Mouse (Mus musculus): Measurements from ENCODE around the gene Cnst. TPM values are rescaled to one million over a fixed set of nuclear protein-coding genes. Genes with fewer than 3 reads are reported as not detected.
A peak's percentile ranks its signal among the peaks of the same experiment; 100 is the strongest.

Gene Cnst
- polyA plus RNA-seq, 1 experiment from 2014 or later: 28.0 TPM

DNA sequence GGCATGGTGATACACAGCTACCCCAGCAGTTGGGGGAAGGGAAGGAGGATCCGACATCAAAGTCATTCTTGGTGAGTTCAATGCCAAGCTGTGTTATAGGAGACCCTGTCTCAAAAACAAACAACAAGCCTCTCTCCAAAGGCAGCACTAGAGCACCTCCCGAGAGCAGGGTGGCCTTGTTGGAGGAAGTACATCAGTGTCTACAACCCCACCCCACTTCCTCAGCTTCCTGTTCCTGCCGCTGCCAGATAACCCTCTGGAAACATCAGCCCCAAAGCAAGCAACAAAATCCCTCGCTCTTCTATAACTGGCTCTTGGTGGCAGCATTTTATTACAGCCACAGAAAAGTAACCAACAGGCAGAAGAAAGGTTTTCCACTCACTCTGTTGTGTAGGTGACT, 104.1 kb downstream of the Cnst start:
- H3K27ac ChIP-seq (replicated peaks; ENCODE audit: low read depth, low read length): no peak overlapping the region
- H3K36me3 ChIP-seq (ENCODE audit: control insufficient read depth, insufficient read depth, low read length): no peaks in the 10 kb centered on the region
- 88% methylated on average over 4 of the region's 4 CpGs for WGBS
- no peak overlapping the region for H3K4me2 ChIP-seq (ENCODE audit: low read length)
- H3K9me3 ChIP-seq (ENCODE audit: control insufficient read depth, low read length): no peaks in the 10 kb centered on the region
- H3K4me3 ChIP-seq (replicated peaks; ENCODE audit: low read depth, low read length): no peak overlapping the region
- DNase-seq (no peak), ATAC-seq (ENCODE audit: low FRiP score, low TSS enrichment) (no peak)
- H3K27me3 ChIP-seq (ENCODE audit: control insufficient read depth, insufficient read depth, low read length): no peaks in the 10 kb centered on the region
- no peak overlapping the region for H3K9ac ChIP-seq (replicated peaks; ENCODE audit: low read length)
- H3K4me1 ChIP-seq (ENCODE audit: control insufficient read depth, insufficient read depth, low read length): no peaks in the 10 kb centered on the region

DNA sequence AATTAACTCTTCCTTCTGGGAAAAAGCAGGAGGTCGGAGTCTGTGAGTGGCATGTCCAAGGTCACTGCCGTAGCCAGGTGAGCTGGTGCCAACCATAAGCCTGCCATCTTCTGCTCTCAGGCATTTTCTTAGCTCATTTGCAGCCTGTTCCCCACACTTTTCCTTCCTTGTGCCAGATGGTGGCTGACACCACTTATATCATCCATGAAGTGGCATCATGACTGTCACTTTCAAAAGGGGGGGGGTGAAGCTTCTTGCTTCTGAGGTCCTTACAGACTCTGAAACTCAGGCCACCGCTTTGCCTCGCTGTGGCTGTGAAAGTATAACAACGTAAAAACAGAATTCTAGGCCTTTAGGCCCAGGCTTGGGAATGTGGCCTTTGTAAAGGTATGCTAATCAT, 105.1 kb downstream of the Cnst start:
- no peaks in the 10 kb centered on the region for H3K27me3 ChIP-seq (ENCODE audit: control insufficient read depth, insufficient read depth, low read length)
- no peak for ATAC-seq (ENCODE audit: low FRiP score, low TSS enrichment)
- no peak overlapping the region for H3K27ac ChIP-seq (replicated peaks; ENCODE audit: low read depth, low read length)
- H3K4me2 ChIP-seq (ENCODE audit: low read length): no peak overlapping the region
- no peaks in the 10 kb centered on the region for H3K4me1 ChIP-seq (ENCODE audit: control insufficient read depth, insufficient read depth, low read length)
- no peak overlapping the region for H3K9ac ChIP-seq (replicated peaks; ENCODE audit: low read length)
- DNase-seq: no peak
- no peaks in the 10 kb centered on the region for H3K9me3 ChIP-seq (ENCODE audit: control insufficient read depth, low read length)
- H3K4me3 ChIP-seq (replicated peaks; ENCODE audit: low read depth, low read length): no peak overlapping the region
- WGBS: 78% methylated on average over 5 of the region's 5 CpGs
- H3K36me3 ChIP-seq (ENCODE audit: control insufficient read depth, insufficient read depth, low read length): no peaks in the 10 kb centered on the region

DNA sequence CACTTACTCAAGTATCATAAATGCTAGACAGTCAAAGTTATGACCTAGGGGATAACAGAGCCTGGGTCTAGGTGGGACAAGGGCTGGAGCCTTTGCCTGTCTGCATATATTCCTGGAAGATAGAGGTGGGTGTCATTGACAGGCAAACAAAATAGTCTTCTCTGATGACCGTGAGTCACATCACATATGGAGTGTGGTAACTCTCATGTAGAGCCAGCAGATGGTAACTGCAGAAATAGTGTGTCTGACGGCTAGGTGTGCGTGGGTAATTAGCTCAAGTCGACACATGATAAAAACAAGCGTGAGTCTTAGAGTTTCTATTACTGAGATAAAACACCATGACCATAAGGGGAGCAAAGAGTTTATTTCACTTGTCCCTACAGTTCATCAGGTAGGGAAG, 116.9 kb downstream of the Cnst start:
- Histone ChIP-seq H3K4me2 (ENCODE audit: low read length) (no peak overlapping the region), H3K36me3 (ENCODE audit: control insufficient read depth, insufficient read depth, low read length) (no peaks in the 10 kb centered on the region), H3K4me1 (ENCODE audit: control insufficient read depth, insufficient read depth, low read length) (0 out of 2 replicates have a peak, but pooled peaks cover 7% of the 10 kb centered on the region), H3K9ac (replicated peaks; ENCODE audit: low read length) (no peak overlapping the region), H3K4me3 (replicated peaks; ENCODE audit: low read depth, low read length) (no peak overlapping the region), H3K27me3 (ENCODE audit: control insufficient read depth, insufficient read depth, low read length) (no peaks in the 10 kb centered on the region), H3K9me3 (ENCODE audit: control insufficient read depth, low read length) (no peaks in the 10 kb centered on the region), H3K27ac (replicated peaks; ENCODE audit: low read depth, low read length) (no peak overlapping the region)
- ATAC-seq (ENCODE audit: low FRiP score, low TSS enrichment): no peak
- 95% methylated on average over 5 of the region's 5 CpGs for WGBS
- no peak for DNase-seq

DNA sequence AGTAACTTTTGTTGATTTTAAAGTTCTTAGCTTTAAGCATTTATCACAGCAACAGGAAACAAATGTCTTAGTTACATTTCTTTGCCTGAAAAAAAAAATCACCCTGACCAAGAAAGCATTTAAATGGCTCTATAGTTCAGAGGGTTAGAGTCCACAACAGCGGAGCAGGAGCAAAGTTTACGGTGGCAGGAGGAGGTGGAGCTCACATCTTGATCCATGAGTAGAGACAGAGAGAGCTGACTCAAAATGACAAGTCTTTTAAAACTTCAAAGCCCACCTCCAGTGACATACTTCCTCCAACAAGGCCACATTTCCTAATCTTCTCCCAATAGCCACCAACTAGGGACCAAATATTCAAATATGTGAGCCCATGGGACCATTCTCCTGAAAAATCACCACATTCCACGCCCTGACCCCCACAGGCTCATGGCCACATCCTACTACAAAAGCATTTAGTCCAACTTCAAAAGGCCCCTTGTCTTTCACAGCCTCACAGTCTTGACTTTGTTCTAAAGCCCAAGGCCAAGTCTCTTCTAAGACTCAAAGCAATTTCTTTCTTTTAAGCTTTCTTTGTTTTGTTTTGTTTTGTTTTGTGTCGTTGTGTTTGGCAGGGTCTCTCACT, 118.2 kb downstream of the Cnst start:
- no peaks in the 10 kb centered on the region for H3K27me3 ChIP-seq (ENCODE audit: control insufficient read depth, insufficient read depth, low read length)
- no peak overlapping the region for H3K4me2 ChIP-seq (ENCODE audit: low read length)
- 36% methylated on average over 4 of the region's 4 CpGs for WGBS
- no peak overlapping the region for H3K4me3 ChIP-seq (replicated peaks; ENCODE audit: low read depth, low read length)
- H3K36me3 ChIP-seq (ENCODE audit: control insufficient read depth, insufficient read depth, low read length): no peaks in the 10 kb centered on the region
- no peak overlapping the region for H3K27ac ChIP-seq (replicated peaks; ENCODE audit: low read depth, low read length)
- H3K4me1 ChIP-seq (ENCODE audit: control insufficient read depth, insufficient read depth, low read length): peaks cover 15% of the 10 kb centered on the region; the same call in 1 of the 2 replicates
- DNase-seq (no peak), ATAC-seq (ENCODE audit: low FRiP score, low TSS enrichment) (no peak)
- no peak overlapping the region for H3K9ac ChIP-seq (replicated peaks; ENCODE audit: low read length)
- H3K9me3 ChIP-seq (ENCODE audit: control insufficient read depth, low read length): no peaks in the 10 kb centered on the region

DNA sequence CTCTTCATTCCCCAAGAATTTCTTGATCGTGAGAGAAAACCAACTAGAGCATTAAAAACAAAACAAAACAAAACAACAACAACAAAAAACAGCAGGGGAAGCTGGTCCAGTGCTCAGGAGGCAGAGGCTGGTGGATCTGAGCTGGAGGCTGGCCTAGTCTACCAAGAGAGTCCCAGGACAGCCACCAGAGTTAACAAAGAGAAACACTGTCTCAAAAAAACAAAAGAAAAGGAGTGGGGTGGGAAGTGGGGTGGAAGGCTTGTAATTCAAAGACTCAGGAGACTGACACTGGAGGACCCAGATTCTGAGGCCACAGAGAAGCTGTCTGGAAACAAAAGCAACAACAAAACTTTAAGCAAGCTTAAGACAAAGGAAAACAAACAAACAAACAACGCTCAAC, 120.8 kb downstream of the Cnst start:
- 0 out of 2 replicates have a peak overlapping the region, but pooled peaks have one; percentile 7 for H3K9ac ChIP-seq (replicated peaks; ENCODE audit: low read length)
- no peaks in the 10 kb centered on the region for H3K27me3 ChIP-seq (ENCODE audit: control insufficient read depth, insufficient read depth, low read length)
- H3K4me2 ChIP-seq (ENCODE audit: low read length): peak overlapping the region; percentile 71
- ATAC-seq (ENCODE audit: low FRiP score, low TSS enrichment) (no peak), DNase-seq (no peak)
- H3K4me3 ChIP-seq (replicated peaks; ENCODE audit: low read depth, low read length): peak overlapping the region; percentile 70
- H3K9me3 ChIP-seq (ENCODE audit: control insufficient read depth, low read length): no peaks in the 10 kb centered on the region
- 55% methylated on average over 2 of the region's 2 CpGs for WGBS
- H3K36me3 ChIP-seq (ENCODE audit: control insufficient read depth, insufficient read depth, low read length): no peaks in the 10 kb centered on the region
- H3K4me1 ChIP-seq (ENCODE audit: control insufficient read depth, insufficient read depth, low read length): peaks cover 22% of the 10 kb centered on the region; the same call in 1 of the 2 replicates
- H3K27ac ChIP-seq (replicated peaks; ENCODE audit: low read depth, low read length): no peak overlapping the region

DNA sequence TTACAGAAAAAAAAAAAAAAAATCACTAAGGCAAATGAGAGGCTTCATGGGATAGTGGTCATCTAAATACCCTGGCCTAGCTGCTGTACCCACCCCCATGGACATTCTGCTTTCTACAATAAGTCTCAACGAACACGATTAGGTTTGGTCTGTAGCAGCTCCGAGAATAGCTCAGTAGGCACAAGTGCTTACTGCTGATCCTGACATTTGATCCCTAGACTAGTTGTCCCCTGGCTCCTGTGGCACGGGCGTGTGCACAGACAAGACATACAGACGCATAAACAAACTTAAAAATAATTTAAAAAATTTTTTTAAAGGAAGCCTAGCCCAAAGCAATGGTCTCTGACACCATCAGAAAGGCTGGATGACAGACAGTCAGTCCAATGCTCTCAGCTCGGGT, 121.3 kb downstream of the Cnst start:
- peaks cover 4% of the 10 kb centered on the region; the same call in 1 of the 2 replicates for H3K36me3 ChIP-seq (ENCODE audit: control insufficient read depth, insufficient read depth, low read length)
- no peaks in the 10 kb centered on the region for H3K9me3 ChIP-seq (ENCODE audit: control insufficient read depth, low read length)
- WGBS: under 1% methylated on average over 7 of the region's 7 CpGs
- H3K4me3 ChIP-seq (replicated peaks; ENCODE audit: low read depth, low read length): peak overlapping the region; percentile 70
- peak overlapping the region; percentile 89 for H3K27ac ChIP-seq (replicated peaks; ENCODE audit: low read depth, low read length)
- ATAC-seq (ENCODE audit: low FRiP score, low TSS enrichment): 0 out of 2 replicates have a peak, but pooled peaks have one; percentile 1
- DNase-seq: no peak
- H3K4me2 ChIP-seq (ENCODE audit: low read length): peak overlapping the region; percentile 71
- H3K4me1 ChIP-seq (ENCODE audit: control insufficient read depth, insufficient read depth, low read length): peaks cover 22% of the 10 kb centered on the region; the same call in 1 of the 2 replicates
- H3K27me3 ChIP-seq (ENCODE audit: control insufficient read depth, insufficient read depth, low read length): no peaks in the 10 kb centered on the region
- H3K9ac ChIP-seq (replicated peaks; ENCODE audit: low read length): peak overlapping the region; percentile 85

DNA sequence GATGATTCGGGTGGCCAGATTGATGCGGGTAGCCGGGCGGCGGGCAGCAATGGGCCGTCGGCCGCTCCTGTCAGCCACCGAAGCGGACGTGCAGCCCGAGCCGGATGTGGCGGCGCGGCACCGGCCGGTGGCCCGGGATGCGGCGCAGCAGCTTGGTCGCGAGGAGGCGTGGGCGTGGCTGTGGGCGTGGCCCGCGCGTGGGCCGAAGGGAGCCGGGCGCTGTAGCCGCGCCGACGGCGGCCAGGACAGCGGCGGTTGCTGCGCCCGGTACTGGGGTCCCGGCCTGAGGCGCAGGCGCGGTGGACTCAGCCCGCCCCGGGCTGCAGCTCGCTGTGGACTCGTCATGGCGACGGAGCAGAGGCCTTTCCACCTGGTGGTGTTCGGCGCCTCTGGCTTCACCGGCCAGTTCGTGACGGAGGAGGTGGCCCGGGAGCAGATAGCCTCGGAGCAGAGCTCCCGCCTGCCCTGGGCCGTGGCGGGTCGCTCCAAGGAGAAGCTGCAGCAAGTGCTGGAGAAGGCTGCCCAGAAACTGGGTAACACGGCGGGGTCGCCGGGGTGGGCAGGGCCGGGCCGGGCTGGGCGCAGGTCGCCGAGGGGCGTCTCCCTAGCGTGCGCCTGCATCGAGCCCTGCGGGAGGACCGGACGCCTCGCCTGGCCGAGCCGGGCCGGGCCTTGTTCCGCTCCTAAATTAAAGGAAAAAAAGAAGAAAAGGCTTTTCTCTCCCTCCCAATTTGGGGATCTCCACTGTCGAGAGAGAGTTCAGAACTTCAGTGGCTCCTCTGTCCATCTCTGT, 122.0 kb downstream of the Cnst start, which contains the start of gene Sccpdh:
TSS of gene Sccpdh (plus strand) at position 198 of the 793 bp plus-strand sequence.
- Histone ChIP-seq H3K27me3 (ENCODE audit: control insufficient read depth, insufficient read depth, low read length) (no peaks in the 10 kb centered on the region), H3K9ac (replicated peaks; ENCODE audit: low read length) (peak within 1 kb of the TSS; percentile 85), H3K9me3 (ENCODE audit: control insufficient read depth, low read length) (no peaks in the 10 kb centered on the region), H3K4me2 (ENCODE audit: low read length) (peak within 1 kb of the TSS; percentile 71), H3K4me1 (ENCODE audit: control insufficient read depth, insufficient read depth, low read length) (peaks cover 22% of the 10 kb centered on the region; the same call in 1 of the 2 replicates), H3K36me3 (ENCODE audit: control insufficient read depth, insufficient read depth, low read length) (peaks cover 8% of the 10 kb centered on the region; the same call in 1 of the 2 replicates), H3K27ac (replicated peaks; ENCODE audit: low read depth, low read length) (peak within 1 kb of the TSS; percentile 89), H3K4me3 (replicated peaks; ENCODE audit: low read depth, low read length) (peak within 1 kb of the TSS; percentile 70)
- under 1% methylated on average over 84 of the region's 84 CpGs for WGBS
- DNase-seq (peak; percentile 92), ATAC-seq (ENCODE audit: low FRiP score, low TSS enrichment) (peak; percentile 94)

DNA sequence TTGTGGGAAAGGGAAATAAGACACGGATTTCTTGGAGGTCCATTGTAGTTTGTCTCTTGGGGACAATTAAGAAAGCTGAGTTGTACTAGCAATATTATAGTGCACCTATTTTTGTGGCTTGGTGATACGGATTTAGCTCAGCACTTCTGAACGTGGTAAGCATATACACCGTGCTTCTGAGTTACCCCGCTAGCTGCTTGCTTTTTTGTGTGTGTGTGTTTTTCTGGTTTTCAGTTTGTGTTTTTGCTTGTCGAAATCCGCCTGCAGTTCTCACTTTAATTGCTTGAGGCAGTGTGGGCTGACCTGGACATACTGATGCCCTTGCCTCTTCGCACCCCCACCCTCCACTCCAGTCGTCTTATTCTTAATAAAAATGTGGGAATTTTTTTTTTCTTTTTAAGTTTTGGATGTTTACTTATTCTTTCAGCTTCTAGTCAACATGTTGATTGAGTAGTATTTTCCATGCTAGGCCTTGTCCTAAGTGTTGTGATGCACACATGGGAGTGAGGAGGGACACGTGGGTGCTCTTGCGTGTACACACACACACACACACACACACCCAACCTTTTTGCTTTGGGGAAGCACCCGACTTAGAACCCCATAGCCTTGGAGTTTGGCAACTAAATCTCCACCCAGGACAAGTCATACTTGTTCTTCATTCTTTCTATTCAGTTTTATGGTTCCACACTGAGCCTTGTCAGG, 122.8 kb downstream of the Cnst start:
- Histone ChIP-seq H3K27ac (replicated peaks; ENCODE audit: low read depth, low read length) (peak overlapping the region; percentile 89), H3K9me3 (ENCODE audit: control insufficient read depth, low read length) (no peaks in the 10 kb centered on the region), H3K4me1 (ENCODE audit: control insufficient read depth, insufficient read depth, low read length) (peaks cover 22% of the 10 kb centered on the region; the same call in 1 of the 2 replicates), H3K27me3 (ENCODE audit: control insufficient read depth, insufficient read depth, low read length) (no peaks in the 10 kb centered on the region), H3K9ac (replicated peaks; ENCODE audit: low read length) (peak overlapping the region; percentile 85), H3K4me2 (ENCODE audit: low read length) (peak overlapping the region; percentile 71), H3K4me3 (replicated peaks; ENCODE audit: low read depth, low read length) (peak overlapping the region; percentile 70), H3K36me3 (ENCODE audit: control insufficient read depth, insufficient read depth, low read length) (peaks cover 15% of the 10 kb centered on the region)
- DNase-seq (peak; percentile 53), ATAC-seq (ENCODE audit: low FRiP score, low TSS enrichment) (0 out of 2 replicates have a peak, but pooled peaks have one; percentile 38)
- WGBS: 19% methylated on average over 12 of the region's 12 CpGs
